Comparison of ENCODE assay signal across 8 mouse cellular contexts in the genomic region with DNA sequence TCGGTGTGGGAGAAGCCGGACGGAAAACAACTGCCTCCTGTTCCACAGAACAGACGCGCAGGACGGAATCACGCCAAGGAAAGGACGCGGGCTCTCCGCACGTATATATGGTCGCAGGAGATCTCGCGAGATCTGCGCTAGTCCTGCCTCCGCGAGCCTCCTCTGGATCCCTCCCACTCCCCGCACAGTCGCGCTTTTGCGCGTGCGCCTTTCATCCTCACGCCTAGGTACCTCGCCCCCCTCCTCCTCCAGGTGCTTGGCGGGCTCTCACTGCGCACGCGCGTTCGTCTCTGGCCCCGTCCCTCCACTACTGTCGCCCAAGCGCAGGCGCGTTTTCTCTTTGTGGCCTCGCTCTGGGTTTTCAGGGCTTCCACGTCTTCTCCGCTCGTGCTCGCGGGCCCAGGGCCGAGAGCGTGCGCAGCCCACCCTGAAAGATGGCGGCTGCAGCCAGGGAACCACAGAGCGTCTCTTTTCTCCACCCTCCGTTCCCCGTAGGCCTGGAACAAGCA. TPM values are rescaled to one million over a fixed set of nuclear protein-coding genes. Genes with fewer than 3 reads are reported as not detected.
DNase-seq lines count a peak whose midpoint lies in the region; ATAC-seq and TF ChIP-seq lines count a peak whose summit lies in the region.

Gene Npm1 (minus strand): TSS at position 209 of the 509 bp plus-strand sequence.

- H3K9ac ChIP-seq in ES-E14 (ENCODE audit: insufficient read depth, low read depth, low read length, poor library complexity, severe bottlenecking) = peak within 1 kb of the TSS; percentile 100
- peak within 1 kb of the TSS; percentile 93 for H3K9ac ChIP-seq in forebrain, embryonic 15.5 days (replicated peaks)

- peak; percentile 97 for TF ChIP-seq POLR2A in lung, adult 2 months (IDR thresholded peaks at IDR 0.05; ENCODE audit: borderline replicate concordance, extremely low read depth, low read depth, low read length)

- no peak for TF ChIP-seq CTCF in lung, adult 2 months (IDR thresholded peaks at IDR 0.05; ENCODE audit: insufficient read depth, low read length)

- H3K36me3 ChIP-seq in ES-E14 (ENCODE audit: control insufficient read depth, insufficient read depth, low read length, poor library complexity, severe bottlenecking) = peaks cover 42% of the 10 kb centered on the region
- H3K36me3 ChIP-seq in forebrain, embryonic 15.5 days = peaks cover 30% of the 10 kb centered on the region

- H3K27ac ChIP-seq in ES-E14 (ENCODE audit: insufficient read depth, low read depth, low read length, poor library complexity, severe bottlenecking) = peak within 1 kb of the TSS; percentile 97
- peak within 1 kb of the TSS; percentile 98 for H3K27ac ChIP-seq in forebrain, embryonic 15.5 days (replicated peaks)

- 4% methylated on average over 49 of the region's 49 CpGs for WGBS in forebrain, embryonic 15.5 days
- 5% methylated on average over 49 of the region's 49 CpGs for WGBS in lung, adult 2 months

- peak within 1 kb of the TSS; percentile 76 to 99 for H3K4me3 ChIP-seq in ES-E14 (ENCODE audit: insufficient read depth in 1 of 2, low read depth in 1 of 2, low read length in 2 of 2, poor library complexity in 1 of 2, severe bottlenecking in 1 of 2)
- H3K4me3 ChIP-seq in forebrain, embryonic 15.5 days = peak within 1 kb of the TSS; percentile 94
- H3K4me3 ChIP-seq in lung, adult 2 months (replicated peaks; ENCODE audit: extremely low read depth, low read depth, low read length) = peak within 1 kb of the TSS; percentile 67

- H3K4me2 ChIP-seq in forebrain, embryonic 15.5 days (replicated peaks) = peak within 1 kb of the TSS; percentile 77

- in situ Hi-C loops in ES-E14 (cut with MboI; ENCODE audit: low sequenced_read_pairs in 2 of 2, unreplicated experiment in 2 of 2) = no loop called here

- H3K4me1 ChIP-seq in ES-E14 (ENCODE audit: control insufficient read depth in 2 of 2, insufficient read depth in 2 of 2, low read length in 2 of 2, poor library complexity in 1 of 2) = peaks cover 2% of the 10 kb centered on the region in 2 experiments; a peak in 1 of 4 replicates
- peaks cover 17% of the 10 kb centered on the region for H3K4me1 ChIP-seq in forebrain, embryonic 15.5 days
- H3K4me1 ChIP-seq in lung, adult 2 months (ENCODE audit: control insufficient read depth, insufficient read depth, low read length) = peaks cover 3% of the 10 kb centered on the region; the same call in 1 of the 2 replicates

- no peaks in the 10 kb centered on the region for H3K27me3 ChIP-seq in forebrain, embryonic 15.5 days

- intact Hi-C loops in heart, postnatal 25 days (cut with DNase I) = no loop called here

- DNase-seq in ES-E14 (ENCODE audit: low read depth, low spot score) = peak; percentile 99
- peak; percentile 100 for DNase-seq in cerebellum, adult 11-12 months
- peak; percentile 98 for DNase-seq in heart, postnatal 25 days (ENCODE audit: low spot score)
- peak; percentile 99 for DNase-seq in layer of hippocampus, adult 18-20 months (ENCODE audit: low spot score in 2 of 2)
- peak; percentile 98 for DNase-seq in lung, adult 2 months
- DNase-seq in thymus, adult 18-20 months = peak; percentile 99 to 100

- ATAC-seq in forebrain, embryonic 15.5 days (replicated peaks) = peak; percentile 97
- ATAC-seq in neutrophil, adult 5-6 weeks (ENCODE audit: extremely low read depth, insufficient number of reproducible peaks, low FRiP score, poor library complexity, severe bottlenecking) = peak; percentile 97

- no peaks in the 10 kb centered on the region for H3K9me3 ChIP-seq in ES-E14 (ENCODE audit: control insufficient read depth, insufficient read depth, low read depth, low read length)
- H3K9me3 ChIP-seq in forebrain, embryonic 15.5 days = no peaks in the 10 kb centered on the region

TF ChIP-seq in ES-E14, 5 proteins besides CTCF, POLR2A, EP300 and RAD21:
- TF ChIP-seq CHD2 (IDR thresholded peaks at IDR 0.05; ENCODE audit: low read depth, low read length) (peak; percentile 99), ZNF384 (IDR thresholded peaks at IDR 0.05; ENCODE audit: low read depth, low read length) (no peak), MAFK (IDR thresholded peaks at IDR 0.05; ENCODE audit: insufficient read depth, low read depth, low read length) (no peak), ZC3H11A (IDR thresholded peaks at IDR 0.05; ENCODE audit: borderline replicate concordance, low read depth, low read length) (no peak), HCFC1 (IDR thresholded peaks at IDR 0.05; ENCODE audit: borderline replicate concordance, insufficient read depth, low read length) (peak; percentile 56; the same call in 1 of the 2 replicates)

RNA-seq across cellular contexts. Expression of gene Npm1, which starts in this region (rescaled TPM):
- 1,823 and 2,502 TPM in 2 replicates for total RNA-seq in ES-E14 (2012; rRNA removed)
- polyA plus RNA-seq in forebrain, embryonic 15.5 days (2015; fragmentation: Nextera tagmentation; extraction: Ambion mirVana) = 492 and 513 TPM in 2 replicates
- total RNA-seq in heart, postnatal 25 days (2021) = 100 to 1,000 TPM; 138 to 153 TPM
- total RNA-seq in layer of hippocampus, adult 18-20 months (2021) = 100 to 1,000 TPM; 176 to 183 TPM
- 43.1 and 74.9 TPM in 2 replicates for polyA plus RNA-seq in lung, adult 2 months (2012; rRNA removed)
- total RNA-seq in neutrophil, adult 5-6 weeks (2017) = 597 and 613 TPM in 2 replicates

Comparison
In these comparisons a context has a peak if more than half of its experiments do, and no peak if none do; other contexts are left out.
1. Peak in every context shown above with its lines: DNase-seq, ATAC-seq, H3K4me3 ChIP-seq and H3K27ac ChIP-seq.